Mouse (Mus musculus) c-Kit-positive CD71-positive TER-119-positive erythroid progenitor cells, embryonic 14.5 days (primary cell): ENCODE measurements around the gene Prr5.

Experiments
- DNase-seq: peaks from one replicate; pipeline ENCODE4 v3.0.0-alpha.2; 2013; ENCODE audit warnings: low spot score

Prr5 gene

DNA sequence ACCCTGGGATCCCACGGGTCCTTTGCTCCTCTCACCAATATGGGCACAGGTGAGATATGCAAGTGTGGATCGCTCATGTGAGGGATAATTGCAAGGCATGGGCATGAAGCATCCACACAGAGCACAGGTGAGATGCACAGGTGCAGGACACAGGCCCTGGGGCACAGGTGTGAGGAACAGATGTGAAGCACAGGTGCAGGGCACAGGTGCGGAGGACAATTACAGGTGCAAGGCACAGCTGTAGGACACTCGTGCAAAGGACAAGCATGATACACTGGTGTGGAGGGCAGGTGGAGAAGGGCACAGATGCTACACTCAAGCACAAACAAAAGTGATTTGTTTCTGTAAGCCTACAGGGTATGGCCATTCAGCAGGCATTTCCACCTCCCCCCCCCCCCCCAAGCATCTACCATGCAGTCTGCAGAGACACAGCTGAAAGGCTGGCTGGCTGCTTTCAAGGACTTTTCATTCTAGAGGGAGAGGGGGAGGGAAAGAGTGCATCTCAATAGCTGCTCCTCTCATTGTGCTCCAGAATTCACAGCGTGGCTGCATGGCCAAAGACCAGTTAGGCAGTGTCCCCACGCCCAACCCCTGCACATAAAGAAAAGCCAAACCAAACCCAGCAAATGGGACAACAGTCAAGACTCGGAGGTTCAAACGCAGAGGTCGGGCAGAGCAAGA, 11.9 kb upstream of the Prr5 start:
- no peak for DNase-seq

GRCm38 (mm10) chr15:84658655-84659054, 10.8 kb upstream of the Prr5 start:
- no peak for DNase-seq

DNA sequence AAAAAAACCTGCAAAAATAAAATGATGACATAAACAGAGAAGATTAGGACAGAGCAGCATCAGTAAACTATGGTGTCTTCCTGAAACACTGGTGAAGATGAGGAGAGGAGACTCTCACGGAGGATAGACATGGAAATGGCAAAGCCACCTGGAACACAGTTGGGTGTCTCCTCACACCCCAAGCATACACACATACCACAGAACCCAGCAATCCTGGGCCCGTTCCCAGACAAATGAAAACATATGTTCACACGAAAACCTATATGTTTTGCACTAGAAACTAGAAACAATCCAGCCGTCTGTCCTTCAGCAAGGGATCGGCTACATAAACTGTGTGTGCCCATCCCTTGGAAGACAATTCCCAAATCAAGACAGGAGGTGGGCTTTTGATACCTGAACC, 9.6 kb upstream of the Prr5 start:
- DNase-seq, result no peak

GRCm38 (mm10) chr15:84661274-84661673, 8.1 kb upstream of the Prr5 start:
- DNase-seq, result no peak

- peak; percentile 52 for DNase-seq
These were observed 6.3 kb upstream of the Prr5 start for GRCm38 (mm10) chr15:84662952-84663684.

GRCm38 (mm10) chr15:84663685-84664060, 5.7 kb upstream of the Prr5 start:
- DNase-seq, result no peak

GRCm38 (mm10) chr15:84664542-84665460, 4.6 kb upstream of the Prr5 start:
- no peak for DNase-seq

- DNase-seq, result no peak
These were observed 3.8 kb upstream of the Prr5 start for GRCm38 (mm10) chr15:84665662-84666061.

- no peak for DNase-seq
These were observed 3.4 kb upstream of the Prr5 start for GRCm38 (mm10) chr15:84666065-84666464.

- DNase-seq, result no peak
These were observed 1.8 kb upstream of the Prr5 start for GRCm38 (mm10) chr15:84667601-84668000.

DNA sequence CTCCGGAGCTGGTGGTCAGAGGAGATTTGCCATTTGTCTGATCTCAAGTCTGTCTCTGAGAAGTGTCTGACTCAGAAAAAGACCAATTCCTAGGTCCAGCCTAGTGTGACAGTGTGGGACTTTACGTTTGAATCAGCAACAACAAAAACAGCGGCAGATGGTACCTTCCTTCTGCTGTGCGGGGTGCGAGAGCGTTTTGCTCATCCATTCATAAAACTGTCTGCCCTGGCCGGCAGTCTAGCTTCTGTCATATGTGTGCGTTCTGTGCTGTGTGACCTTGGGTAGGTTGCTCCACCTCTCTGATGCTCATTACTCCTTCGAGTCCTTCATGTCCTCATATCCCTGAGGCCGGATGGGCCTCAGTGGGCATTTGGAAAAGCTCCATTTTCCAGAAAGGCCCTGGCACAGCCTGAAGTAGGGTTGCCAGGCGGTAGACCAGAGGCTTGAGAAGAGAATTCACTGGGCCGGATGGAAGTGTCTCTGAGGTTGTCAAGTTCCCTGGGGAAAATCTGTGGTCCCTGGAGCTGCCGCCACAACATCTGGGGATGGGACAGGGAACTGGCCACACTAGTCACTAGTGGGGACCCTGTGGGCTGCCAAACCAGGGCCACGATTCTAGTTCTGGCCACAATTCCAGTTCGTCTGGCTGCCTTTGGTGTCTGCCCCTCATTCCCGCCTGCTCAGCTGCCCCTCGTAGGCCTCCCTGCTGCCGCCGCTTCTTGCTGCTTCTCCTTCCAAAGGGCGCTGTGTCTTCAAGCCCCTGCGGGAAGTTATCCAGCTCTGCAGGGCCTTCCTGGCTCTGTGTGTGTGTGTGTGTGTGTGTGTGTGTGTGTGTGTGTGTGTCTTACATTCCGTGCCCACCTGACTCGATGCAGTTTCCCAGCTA, 594 bp downstream of the Prr5 start:
- no peak for DNase-seq

DNA sequence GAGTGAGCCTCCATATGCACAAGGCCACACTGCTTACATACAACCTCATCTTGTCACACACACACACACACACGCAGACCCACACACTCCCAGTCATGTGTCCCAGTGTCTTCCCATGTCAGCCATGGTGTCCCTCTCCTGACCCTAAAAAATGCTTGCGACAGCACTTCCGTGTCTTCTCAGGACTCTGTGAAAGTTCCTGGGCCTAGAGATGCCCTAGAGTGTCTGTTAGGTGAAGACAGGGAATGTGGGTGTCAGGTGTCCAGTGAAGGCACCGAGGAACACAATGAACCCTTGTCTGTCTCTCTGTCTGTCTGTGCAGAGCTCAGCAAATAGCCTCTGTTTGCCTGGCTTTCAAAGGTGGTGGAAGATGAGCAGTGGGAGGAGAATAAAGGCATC, 1.2 kb downstream of the Prr5 start:
- DNase-seq, result no peak

- DNase-seq, result no peak
These were observed 2.2 kb downstream of the Prr5 start for GRCm38 (mm10) chr15:84671401-84672307.

DNA sequence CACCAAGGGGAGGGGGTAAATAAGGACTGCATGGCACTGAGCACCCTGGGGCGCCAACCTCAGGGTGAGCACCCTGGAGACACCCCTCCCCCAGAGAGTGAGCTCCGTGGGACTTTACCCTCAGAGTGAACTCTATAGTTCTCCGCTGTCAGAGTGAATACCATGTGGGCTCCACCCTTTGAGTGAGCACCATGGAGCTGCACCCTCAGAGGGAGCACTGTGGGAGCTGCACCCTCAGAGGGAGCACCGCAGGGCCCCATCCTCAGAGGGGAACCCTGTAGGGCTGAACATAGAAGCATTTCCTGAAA, 2.8 kb downstream of the Prr5 start:
- no peak for DNase-seq

DNA sequence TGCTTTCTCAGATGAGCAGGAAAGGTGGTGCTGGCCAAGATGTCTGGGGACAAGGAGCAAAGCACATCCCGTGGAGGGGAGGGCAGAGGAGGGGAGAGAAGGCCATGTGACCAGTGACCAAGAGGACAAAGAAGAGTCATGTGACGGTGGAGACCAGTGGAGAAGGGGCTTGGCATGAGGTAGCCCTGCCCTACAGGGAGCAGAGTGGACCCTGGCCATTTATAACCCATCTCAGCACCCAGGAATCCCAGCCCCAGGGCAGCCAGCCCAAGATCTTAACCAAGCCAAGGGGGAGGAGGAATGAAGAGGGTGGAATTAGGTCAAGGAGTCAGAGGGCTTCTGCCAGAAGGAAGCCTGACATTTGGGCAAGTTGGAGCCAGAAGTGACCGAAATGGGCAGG, 3.2 kb downstream of the Prr5 start:
- DNase-seq, result no peak

DNA sequence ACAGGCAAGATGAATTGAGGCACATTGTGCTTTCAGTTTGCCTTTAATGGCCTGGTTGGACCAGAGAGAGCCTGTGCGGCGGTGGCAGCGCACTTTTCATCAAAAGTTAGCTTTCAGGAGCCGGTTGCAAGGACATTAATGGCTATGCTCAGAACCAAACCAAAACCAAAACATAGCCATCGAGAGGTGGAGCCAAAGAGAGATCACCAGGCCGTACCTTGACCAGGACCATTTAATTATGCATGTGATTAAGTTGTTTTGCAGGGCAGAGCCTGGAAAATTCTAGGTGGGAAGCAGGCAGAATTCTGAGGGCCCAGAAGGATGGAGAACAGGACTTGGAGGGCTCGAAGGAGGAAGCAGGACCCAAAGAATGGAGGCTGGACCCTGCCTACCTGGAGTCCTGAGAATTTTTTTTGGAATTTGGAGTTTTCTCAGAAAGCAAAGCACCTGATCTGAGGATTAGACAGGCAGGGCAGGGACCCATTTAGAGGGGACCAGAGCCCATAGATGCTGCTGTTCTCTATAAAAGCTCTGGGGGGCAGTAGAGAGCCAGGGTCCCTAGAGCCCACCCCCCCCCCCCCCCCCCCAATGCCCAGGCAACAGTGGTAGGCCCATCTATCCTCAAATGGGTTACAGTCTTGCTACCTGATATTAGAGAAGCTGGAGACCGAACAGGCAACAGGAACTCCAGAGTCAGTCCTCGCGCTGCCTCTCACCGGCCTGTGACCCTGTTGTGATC, 5.1 kb downstream of the Prr5 start:
- no peak for DNase-seq

DNA sequence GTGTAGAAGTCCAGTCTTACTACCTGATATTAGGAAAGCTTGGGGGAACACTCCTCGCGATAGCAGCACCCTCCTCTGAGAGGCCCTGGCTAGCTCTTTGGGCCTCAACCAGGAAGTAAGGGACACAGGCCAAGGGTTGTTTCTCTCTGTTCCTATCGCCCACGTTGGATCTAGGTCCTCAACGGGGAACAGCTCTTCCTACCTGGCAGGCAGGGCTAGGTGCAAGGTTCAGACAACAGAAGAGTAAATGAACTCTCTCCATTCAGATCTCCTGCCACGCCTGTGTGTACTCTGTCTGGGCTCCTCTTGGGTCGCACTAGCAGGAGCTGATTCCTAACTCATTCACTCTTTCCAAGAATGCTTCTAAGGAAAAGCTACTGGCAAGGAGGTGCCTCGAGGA, 5.9 kb downstream of the Prr5 start:
- no peak for DNase-seq

DNA sequence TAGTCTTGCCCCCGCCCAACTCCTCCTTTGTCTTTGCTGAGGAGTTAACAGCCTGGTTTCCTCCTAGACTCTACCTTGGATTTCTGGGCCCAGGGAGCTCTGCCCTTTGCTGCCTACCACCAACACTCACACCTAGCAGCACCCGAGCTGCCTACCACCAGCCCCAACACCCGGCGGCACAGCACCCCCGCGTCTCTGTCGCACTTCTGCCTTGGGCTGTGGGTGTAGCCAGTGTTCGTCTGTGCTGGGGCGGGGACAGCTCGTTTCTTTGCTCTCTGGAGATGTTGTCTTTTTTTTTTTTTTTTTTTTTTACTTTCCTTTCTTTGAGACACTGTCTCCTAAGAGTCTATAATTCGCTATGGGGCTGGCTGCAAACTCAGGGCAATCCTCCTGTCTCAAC, 8.5 kb downstream of the Prr5 start:
- no peak for DNase-seq

GRCm38 (mm10) chr15:84679090-84679489, 9.7 kb downstream of the Prr5 start:
- no peak for DNase-seq

DNA sequence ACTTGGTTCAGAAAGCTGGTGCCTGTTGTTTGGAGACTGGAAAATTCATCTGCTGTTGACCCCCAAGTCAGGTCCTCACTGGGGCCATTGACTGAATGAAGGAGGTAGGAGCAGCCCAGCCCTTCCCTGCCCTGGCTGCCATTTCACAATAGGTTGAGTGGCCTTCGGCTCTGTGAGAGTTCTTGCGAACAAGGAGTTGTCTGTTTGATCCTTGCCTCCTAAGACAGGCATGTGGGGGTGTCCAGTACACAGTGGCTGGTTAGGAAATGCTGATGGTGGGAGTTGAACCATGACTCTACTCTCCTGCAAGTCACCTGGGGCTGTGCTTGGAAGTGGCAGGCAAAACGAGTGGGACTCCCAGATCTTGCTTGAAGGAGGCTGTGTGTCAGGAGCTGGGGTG, 10.4 kb downstream of the Prr5 start:
- no peak for DNase-seq
